Mouse (Mus musculus): ENCODE data around the gene Prr23a3. TPM values are rescaled to one million over a fixed set of nuclear protein-coding genes. Genes with fewer than 3 reads are reported as not detected.

The Prr23a3 gene
- not detected in 2 replicates for polyA plus RNA-seq (2016; fragmentation: Nextera tagmentation; extraction: Ambion mirVana)

- 50% methylated on average over 22 of the region's 22 CpGs for WGBS
- Histone ChIP-seq H3K9me3 (replicated peaks) (no peaks in the 10 kb centered on the region), H3K36me3 (no peaks in the 10 kb centered on the region)
Measured at GRCm38 (mm10) chr9:98864571-98864970, at the start of gene Prr23a3. Gene Prr23a3 (plus strand): TSS chr9:98864767.

GRCm38 (mm10) chr9:98816066-98816465 is 48.5 kb upstream of the Prr23a3 start:
- H3K9me3 ChIP-seq (replicated peaks), result no peaks in the 10 kb centered on the region

More at GRCm38 (mm10) chr9:98864571-98864970, at the start of gene Prr23a3:
- Histone ChIP-seq H3K27ac (no peak within 1 kb of the TSS), H3K4me3 (no peak within 1 kb of the TSS), H3K9ac (no peak within 1 kb of the TSS), H3K27me3 (peaks cover 9% of the 10 kb centered on the region; the same call in 1 of the 2 replicates), H3K4me1 (no peaks in the 10 kb centered on the region), H3K4me2 (replicated peaks) (peak within 1 kb of the TSS; percentile 9; the same call in 1 of the 2 replicates)
- no peak for ATAC-seq (ENCODE audit: low FRiP score)

GRCm38 (mm10) chr9:98817592-98817991 is 47.0 kb upstream of the Prr23a3 start:
- Histone ChIP-seq H3K4me1 (no peaks in the 10 kb centered on the region), H3K9ac (no peak overlapping the region), H3K4me2 (replicated peaks) (no peak overlapping the region), H3K4me3 (no peak overlapping the region), H3K27ac (no peak overlapping the region), H3K9me3 (replicated peaks) (no peaks in the 10 kb centered on the region), H3K27me3 (no peaks in the 10 kb centered on the region), H3K36me3 (no peaks in the 10 kb centered on the region)
- WGBS, result 86% methylated on average over 7 of the region's 7 CpGs
- ATAC-seq (ENCODE audit: low FRiP score), result no peak

More at GRCm38 (mm10) chr9:98816066-98816465, 48.5 kb upstream of the Prr23a3 start:
- H3K4me3 ChIP-seq, result no peak overlapping the region
- WGBS, result 70% methylated on average over 3 of the region's 3 CpGs
- no peak overlapping the region for H3K27ac ChIP-seq
- H3K4me1 ChIP-seq, result no peaks in the 10 kb centered on the region
- no peak for ATAC-seq (ENCODE audit: low FRiP score)
- no peak overlapping the region for H3K4me2 ChIP-seq (replicated peaks)
- no peaks in the 10 kb centered on the region for H3K36me3 ChIP-seq
- H3K9ac ChIP-seq, result no peak overlapping the region
- no peaks in the 10 kb centered on the region for H3K27me3 ChIP-seq

- WGBS, result 76% methylated on average over 5 of the region's 5 CpGs
- no peak overlapping the region for H3K27ac ChIP-seq
- H3K4me3 ChIP-seq, result no peak overlapping the region
- no peaks in the 10 kb centered on the region for H3K27me3 ChIP-seq
- H3K4me1 ChIP-seq, result no peaks in the 10 kb centered on the region
- H3K4me2 ChIP-seq (replicated peaks), result no peak overlapping the region
- H3K9ac ChIP-seq, result no peak overlapping the region
- no peak for ATAC-seq (ENCODE audit: low FRiP score)
- no peaks in the 10 kb centered on the region for H3K36me3 ChIP-seq
- H3K9me3 ChIP-seq (replicated peaks), result no peaks in the 10 kb centered on the region
Measured at GRCm38 (mm10) chr9:98818971-98819370, 45.6 kb upstream of the Prr23a3 start.

- Histone ChIP-seq H3K4me1 (no peaks in the 10 kb centered on the region), H3K36me3 (no peaks in the 10 kb centered on the region), H3K27me3 (no peaks in the 10 kb centered on the region), H3K27ac (no peak overlapping the region), H3K9me3 (replicated peaks) (no peaks in the 10 kb centered on the region), H3K4me2 (replicated peaks) (no peak overlapping the region), H3K4me3 (no peak overlapping the region), H3K9ac (no peak overlapping the region)
- ATAC-seq (ENCODE audit: low FRiP score), result no peak
- WGBS, result 74% methylated on average over 2 of the region's 2 CpGs
Measured at GRCm38 (mm10) chr9:98819481-98819880, 45.1 kb upstream of the Prr23a3 start.

GRCm38 (mm10) chr9:98820461-98820860 is 44.1 kb upstream of the Prr23a3 start:
- no peak for ATAC-seq (ENCODE audit: low FRiP score)
- H3K9ac ChIP-seq, result no peak overlapping the region
- no peaks in the 10 kb centered on the region for H3K9me3 ChIP-seq (replicated peaks)
- no peaks in the 10 kb centered on the region for H3K4me1 ChIP-seq
- H3K4me2 ChIP-seq (replicated peaks), result no peak overlapping the region
- no peaks in the 10 kb centered on the region for H3K36me3 ChIP-seq
- H3K27me3 ChIP-seq, result no peaks in the 10 kb centered on the region
- no peak overlapping the region for H3K27ac ChIP-seq
- H3K4me3 ChIP-seq, result no peak overlapping the region
- 82% methylated on average over 4 of the region's 4 CpGs for WGBS

- Histone ChIP-seq H3K36me3 (no peaks in the 10 kb centered on the region), H3K4me1 (no peaks in the 10 kb centered on the region), H3K27ac (no peak overlapping the region), H3K9me3 (replicated peaks) (no peaks in the 10 kb centered on the region), H3K4me3 (no peak overlapping the region), H3K4me2 (replicated peaks) (no peak overlapping the region), H3K9ac (no peak overlapping the region), H3K27me3 (no peaks in the 10 kb centered on the region)
- ATAC-seq (ENCODE audit: low FRiP score), result no peak
Measured at GRCm38 (mm10) chr9:98821067-98821466, 43.5 kb upstream of the Prr23a3 start.

- ATAC-seq (ENCODE audit: low FRiP score), result no peak
- H3K9me3 ChIP-seq (replicated peaks), result no peaks in the 10 kb centered on the region
- H3K9ac ChIP-seq, result no peak overlapping the region
- H3K27me3 ChIP-seq, result no peaks in the 10 kb centered on the region
- 90% methylated on average over 7 of the region's 7 CpGs for WGBS
- no peak overlapping the region for H3K4me3 ChIP-seq
- H3K36me3 ChIP-seq, result no peaks in the 10 kb centered on the region
- H3K27ac ChIP-seq, result no peak overlapping the region
- H3K4me2 ChIP-seq (replicated peaks), result no peak overlapping the region
- no peaks in the 10 kb centered on the region for H3K4me1 ChIP-seq
Measured at GRCm38 (mm10) chr9:98823805-98824204, 40.8 kb upstream of the Prr23a3 start.

GRCm38 (mm10) chr9:98829508-98829907 is 35.1 kb upstream of the Prr23a3 start:
- ATAC-seq (ENCODE audit: low FRiP score), result no peak
- no peak overlapping the region for H3K4me3 ChIP-seq
- 59% methylated on average over 5 of the region's 5 CpGs for WGBS
- no peak overlapping the region for H3K27ac ChIP-seq
- no peak overlapping the region for H3K4me2 ChIP-seq (replicated peaks)
- H3K9me3 ChIP-seq (replicated peaks), result no peaks in the 10 kb centered on the region
- no peaks in the 10 kb centered on the region for H3K27me3 ChIP-seq
- no peak overlapping the region for H3K9ac ChIP-seq
- H3K36me3 ChIP-seq, result no peaks in the 10 kb centered on the region
- H3K4me1 ChIP-seq, result no peaks in the 10 kb centered on the region

GRCm38 (mm10) chr9:98837537-98838074 is 27.0 kb upstream of the Prr23a3 start:
- Histone ChIP-seq H3K4me3 (no peak overlapping the region), H3K9ac (no peak overlapping the region), H3K36me3 (no peaks in the 10 kb centered on the region), H3K4me1 (no peaks in the 10 kb centered on the region), H3K27me3 (no peaks in the 10 kb centered on the region), H3K9me3 (replicated peaks) (no peaks in the 10 kb centered on the region), H3K27ac (no peak overlapping the region), H3K4me2 (replicated peaks) (no peak overlapping the region)
- ATAC-seq (ENCODE audit: low FRiP score), result no peak
- WGBS, result 81% methylated on average over 7 of the region's 7 CpGs

GRCm38 (mm10) chr9:98842117-98842516 is 22.4 kb upstream of the Prr23a3 start, which contains the start of gene Prr23a1:
Gene Prr23a1 (plus strand): TSS chr9:98842503.
- no peak for ATAC-seq (ENCODE audit: low FRiP score)
- Histone ChIP-seq H3K4me1 (no peaks in the 10 kb centered on the region), H3K36me3 (no peaks in the 10 kb centered on the region), H3K27ac (no peak within 1 kb of the TSS), H3K9me3 (replicated peaks) (no peaks in the 10 kb centered on the region), H3K27me3 (no peaks in the 10 kb centered on the region), H3K4me2 (replicated peaks) (peak within 1 kb of the TSS; percentile 39), H3K4me3 (peak within 1 kb of the TSS; percentile 17), H3K9ac (no peak within 1 kb of the TSS)
- WGBS, result 62% methylated on average over 22 of the region's 22 CpGs

- ATAC-seq (ENCODE audit: low FRiP score), result no peak
- Histone ChIP-seq H3K27me3 (no peaks in the 10 kb centered on the region), H3K27ac (no peak within 1 kb of the TSS), H3K9ac (no peak within 1 kb of the TSS), H3K4me3 (no peak within 1 kb of the TSS), H3K36me3 (no peaks in the 10 kb centered on the region), H3K4me1 (no peaks in the 10 kb centered on the region), H3K4me2 (replicated peaks) (no peak within 1 kb of the TSS), H3K9me3 (replicated peaks) (no peaks in the 10 kb centered on the region)
- WGBS, result 65% methylated on average over 18 of the region's 18 CpGs
Measured at GRCm38 (mm10) chr9:98856210-98856609, 8.4 kb upstream of the Prr23a3 start, which contains the start of gene Prr23a2. Gene Prr23a2 (plus strand): TSS chr9:98856494.

- 77% methylated on average over 3 of the region's 3 CpGs for WGBS
- H3K27me3 ChIP-seq, result peaks cover 9% of the 10 kb centered on the region; the same call in 1 of the 2 replicates
Measured at GRCm38 (mm10) chr9:98863463-98863862, 1.1 kb upstream of the Prr23a3 start.

More at GRCm38 (mm10) chr9:98863463-98863862, 1.1 kb upstream of the Prr23a3 start:
- no peaks in the 10 kb centered on the region for H3K4me1 ChIP-seq
- H3K4me3 ChIP-seq, result no peak overlapping the region
- no peak overlapping the region for H3K4me2 ChIP-seq (replicated peaks)
- no peak for ATAC-seq (ENCODE audit: low FRiP score)
- H3K9me3 ChIP-seq (replicated peaks), result no peaks in the 10 kb centered on the region
- H3K27ac ChIP-seq, result no peak overlapping the region
- no peaks in the 10 kb centered on the region for H3K36me3 ChIP-seq
- H3K9ac ChIP-seq, result no peak overlapping the region
